Comparison of ENCODE assay signal across 15 mouse cellular contexts in the genomic region with DNA sequence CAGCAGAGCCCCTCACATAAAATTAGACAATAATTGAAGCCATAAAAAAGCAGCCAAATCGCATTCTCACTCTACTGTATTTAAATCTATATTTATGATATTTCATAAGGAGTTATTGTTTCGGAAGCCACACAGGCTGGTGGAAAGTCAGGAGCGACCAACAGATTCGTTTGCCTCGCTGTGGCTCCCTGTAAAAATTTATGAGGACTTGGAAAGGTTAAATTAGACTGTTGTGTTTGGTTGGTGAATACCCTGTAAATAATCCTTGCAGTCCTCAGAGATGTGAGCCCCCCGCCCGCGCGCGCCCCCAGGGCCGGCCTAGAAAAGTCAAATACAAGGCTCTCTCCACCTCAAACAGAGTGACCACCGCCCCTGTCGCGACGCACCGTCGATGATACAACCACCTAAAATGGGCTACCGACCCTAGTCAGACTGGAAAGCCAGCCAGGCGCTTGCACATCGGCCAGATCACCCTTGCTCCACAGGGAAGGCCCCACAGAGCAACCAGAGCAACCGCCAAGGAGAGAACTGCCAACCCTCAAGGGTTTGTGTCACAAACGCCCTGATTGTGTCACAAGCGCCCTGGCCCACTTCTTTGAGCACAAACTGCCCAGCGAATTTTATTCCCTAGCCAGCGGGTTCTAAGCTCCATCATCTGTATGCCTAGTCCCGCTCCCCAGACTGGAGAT. TPM values are rescaled to one million over a fixed set of nuclear protein-coding genes. Genes with fewer than 3 reads are reported as not detected.
DNase-seq lines count a peak whose midpoint lies in the region; ATAC-seq lines count a peak whose summit lies in the region.
"Had no signal": no experiment of that assay in that cellular context is flagged by ENCODE, and none has a peak within 500 bp of the region (broad histone marks: within the 10 kb centered on the region; RNA-seq: fewer than 3 reads in every experiment).

No protein-coding gene starts in this region.

- no peaks in the 10 kb centered on the region for H3K9me3 ChIP-seq in neural tube, embryonic 11.5 days (ENCODE audit: control insufficient read depth, low read length)
- H3K9me3 ChIP-seq in kidney, embryonic 16.5 days (ENCODE audit: low read length) = no peaks in the 10 kb centered on the region
- no peaks in the 10 kb centered on the region for H3K9me3 ChIP-seq in neural tube, embryonic 12.5 days
- H3K9me3 ChIP-seq in hindbrain, embryonic 16.5 days (ENCODE audit: control insufficient read depth, low read length) = no peaks in the 10 kb centered on the region
- H3K9me3 ChIP-seq: liver, embryonic 13.5 days; midbrain, embryonic 10.5 days had no signal

- peak overlapping the region; percentile 87 for H3K4me3 ChIP-seq in neural tube, embryonic 11.5 days (ENCODE audit: low read depth, low read length)
- peak overlapping the region; percentile 63 for H3K4me3 ChIP-seq in kidney, embryonic 16.5 days (ENCODE audit: low read length)
- peak overlapping the region; percentile 82 for H3K4me3 ChIP-seq in neural tube, embryonic 12.5 days
- no peak overlapping the region for H3K4me3 ChIP-seq in hindbrain, embryonic 16.5 days (ENCODE audit: low read length)
- H3K4me3 ChIP-seq: midbrain, embryonic 10.5 days had no signal

- H3K27me3 ChIP-seq in neural tube, embryonic 11.5 days (ENCODE audit: control insufficient read depth, insufficient read depth, low read length) = peaks cover 21% of the 10 kb centered on the region; the same call in 1 of the 2 replicates
- H3K27me3 ChIP-seq in kidney, embryonic 16.5 days (ENCODE audit: insufficient read depth, low read length) = no peaks in the 10 kb centered on the region
- peaks cover 17% of the 10 kb centered on the region for H3K27me3 ChIP-seq in neural tube, embryonic 12.5 days (replicated peaks)
- peaks cover 69% of the 10 kb centered on the region for H3K27me3 ChIP-seq in hindbrain, embryonic 16.5 days (replicated peaks; ENCODE audit: control insufficient read depth, insufficient read depth, low read length)

- peak overlapping the region; percentile 99 for H3K9ac ChIP-seq in neural tube, embryonic 11.5 days (ENCODE audit: low read length)
- peak overlapping the region; percentile 85 for H3K9ac ChIP-seq in kidney, embryonic 16.5 days (replicated peaks; ENCODE audit: low read length)
- peak overlapping the region; percentile 100 for H3K9ac ChIP-seq in neural tube, embryonic 12.5 days
- no peak overlapping the region for H3K9ac ChIP-seq in hindbrain, embryonic 16.5 days (ENCODE audit: low read depth, low read length)
- H3K9ac ChIP-seq: liver, embryonic 13.5 days had no signal

- peaks cover 6% of the 10 kb centered on the region for H3K4me1 ChIP-seq in neural tube, embryonic 11.5 days (ENCODE audit: control insufficient read depth, insufficient read depth, low read length)
- H3K4me1 ChIP-seq in kidney, embryonic 16.5 days (ENCODE audit: insufficient read depth, low read length) = peaks cover 17% of the 10 kb centered on the region
- H3K4me1 ChIP-seq in neural tube, embryonic 12.5 days = peaks cover 15% of the 10 kb centered on the region; the same call in 1 of the 2 replicates
- peaks cover 1% of the 10 kb centered on the region; the same call in 1 of the 2 replicates for H3K4me1 ChIP-seq in hindbrain, embryonic 16.5 days (ENCODE audit: control insufficient read depth, insufficient read depth, low read depth, low read length)

- peak; percentile 68 for DNase-seq in adrenal gland, postnatal 10 days
- no peak for DNase-seq in adrenal gland, adult 18-20 months (ENCODE audit: low spot score in 2 of 2)
- no peak for DNase-seq in neural tube, embryonic 11.5 days (ENCODE audit: low spot score)
- no peak for DNase-seq in neural tube, embryonic 10.5 days (ENCODE audit: extremely low spot score, low spot score)
- DNase-seq in cerebellum, postnatal 25 days = no peak
- DNase-seq: cerebellum, postnatal 10 days; liver, embryonic 13.5 days had no signal

- no peaks in the 10 kb centered on the region for H3K36me3 ChIP-seq in neural tube, embryonic 11.5 days (ENCODE audit: control insufficient read depth, insufficient read depth, low read length)
- 0 out of 2 replicates have a peak, but pooled peaks cover 7% of the 10 kb centered on the region for H3K36me3 ChIP-seq in kidney, embryonic 16.5 days (ENCODE audit: insufficient read depth, low read length)
- no peaks in the 10 kb centered on the region for H3K36me3 ChIP-seq in neural tube, embryonic 12.5 days
- H3K36me3 ChIP-seq in hindbrain, embryonic 16.5 days (ENCODE audit: control insufficient read depth, insufficient read depth, low read length) = no peaks in the 10 kb centered on the region
- H3K36me3 ChIP-seq: liver, embryonic 13.5 days; midbrain, embryonic 10.5 days had no signal

- no peak for ATAC-seq in neural tube, embryonic 11.5 days (ENCODE audit: insufficient read depth, low FRiP score, low TSS enrichment)
- peak; percentile 36 for ATAC-seq in kidney, embryonic 16.5 days (ENCODE audit: low FRiP score, low TSS enrichment)
- ATAC-seq in neural tube, embryonic 12.5 days (ENCODE audit: low FRiP score, low read depth) = no peak; the same call in 1 of the 2 replicates
- no peak for ATAC-seq in hindbrain, embryonic 16.5 days

- H3K4me2 ChIP-seq in neural tube, embryonic 11.5 days (ENCODE audit: low read depth) = peak overlapping the region; percentile 99
- H3K4me2 ChIP-seq in kidney, embryonic 16.5 days (replicated peaks; ENCODE audit: low read depth, low read length) = peak overlapping the region; percentile 81
- H3K4me2 ChIP-seq in neural tube, embryonic 12.5 days (replicated peaks) = peak overlapping the region; percentile 99
- H3K4me2 ChIP-seq in hindbrain, embryonic 16.5 days (ENCODE audit: low read length) = no peak overlapping the region

- 2% methylated on average over 26 of the region's 26 CpGs for WGBS in neural tube, embryonic 11.5 days
- WGBS in kidney, embryonic 16.5 days = 2% methylated on average over 26 of the region's 26 CpGs
- under 1% methylated on average over 26 of the region's 26 CpGs for WGBS in neural tube, embryonic 12.5 days
- 3% methylated on average over 26 of the region's 26 CpGs for WGBS in hindbrain, embryonic 16.5 days

- peak overlapping the region; percentile 100 for H3K27ac ChIP-seq in neural tube, embryonic 11.5 days (ENCODE audit: low read depth, low read length)
- peak overlapping the region; percentile 97 for H3K27ac ChIP-seq in kidney, embryonic 16.5 days (ENCODE audit: low read length)
- peak overlapping the region; percentile 90 for H3K27ac ChIP-seq in neural tube, embryonic 12.5 days
- H3K27ac ChIP-seq in hindbrain, embryonic 16.5 days (ENCODE audit: low read depth, low read length) = no peak overlapping the region
- H3K27ac ChIP-seq: liver, embryonic 13.5 days; midbrain, embryonic 10.5 days had no signal

RNA-seq across cellular contexts. Expression of a gene that starts 4.2 kb away (rescaled TPM):
- total RNA-seq in adrenal gland, postnatal 10 days (2021) = 1 to 10 TPM; 3.0 to 4.4 TPM
- under 1 TPM; 0.19 to 0.30 TPM for total RNA-seq in adrenal gland, adult 18-20 months (2021)
- 98.8 and 105 TPM in 2 replicates for polyA plus RNA-seq in neural tube, embryonic 11.5 days (2014; fragmentation: Nextera tagmentation; extraction: Ambion mirVana)
- 56.6 and 56.8 TPM in 2 replicates for polyA plus RNA-seq in kidney, embryonic 16.5 days (2015; fragmentation: Nextera tagmentation; extraction: Ambion mirVana)
- polyA plus RNA-seq in neural tube, embryonic 12.5 days (2016; fragmentation: Nextera tagmentation; extraction: Ambion mirVana) = 124 and 131 TPM in 2 replicates
- 0.48 and 2.4 TPM in 2 replicates for polyA plus RNA-seq in hindbrain, embryonic 16.5 days (2015; fragmentation: Nextera tagmentation; extraction: Ambion mirVana)
- total RNA-seq: heart, postnatal 25 days; MEL had no signal
- polyA plus RNA-seq: midbrain, embryonic 10.5 days had no signal

RNA-seq across cellular contexts. Expression of a gene that starts 5.1 kb away (rescaled TPM):
- 10 to 100 TPM; 21.5 to 26.6 TPM for total RNA-seq in adrenal gland, postnatal 10 days (2021)
- 10 to 100 TPM; 15.1 to 19.3 TPM for total RNA-seq in adrenal gland, adult 18-20 months (2021)
- polyA plus RNA-seq in neural tube, embryonic 11.5 days (2014; fragmentation: Nextera tagmentation; extraction: Ambion mirVana) = 61.2 and 71.3 TPM in 2 replicates
- polyA plus RNA-seq in kidney, embryonic 16.5 days (2015; fragmentation: Nextera tagmentation; extraction: Ambion mirVana) = 25.7 and 27.5 TPM in 2 replicates
- 81.2 and 102 TPM in 2 replicates for polyA plus RNA-seq in neural tube, embryonic 12.5 days (2016; fragmentation: Nextera tagmentation; extraction: Ambion mirVana)
- polyA plus RNA-seq in hindbrain, embryonic 16.5 days (2015; fragmentation: Nextera tagmentation; extraction: Ambion mirVana) = 9.0 and 21.1 TPM in 2 replicates
- total RNA-seq: MEL had no signal
- polyA plus RNA-seq: midbrain, embryonic 10.5 days had no signal

RNA-seq across cellular contexts. Expression of a gene that starts 13.6 kb away (rescaled TPM):
- 1 to 10 TPM in 1 of 2 experiments, under 1 TPM in 1; 0.91 to 1.5 TPM for total RNA-seq in adrenal gland, postnatal 10 days (2021)
- not detected for total RNA-seq in adrenal gland, adult 18-20 months (2021)
- polyA plus RNA-seq in neural tube, embryonic 11.5 days (2014; fragmentation: Nextera tagmentation; extraction: Ambion mirVana) = not detected in 2 replicates
- not detected in 2 replicates for polyA plus RNA-seq in kidney, embryonic 16.5 days (2015; fragmentation: Nextera tagmentation; extraction: Ambion mirVana)
- not detected in 2 replicates for polyA plus RNA-seq in neural tube, embryonic 12.5 days (2016; fragmentation: Nextera tagmentation; extraction: Ambion mirVana)
- not detected in 2 replicates for polyA plus RNA-seq in hindbrain, embryonic 16.5 days (2015; fragmentation: Nextera tagmentation; extraction: Ambion mirVana)
- total RNA-seq: heart, postnatal 25 days; MEL had no signal
- polyA plus RNA-seq: liver, embryonic 13.5 days; midbrain, embryonic 10.5 days; thymus, postnatal 0 days had no signal

RNA-seq across cellular contexts. Expression of a gene that starts 13.6 kb away (rescaled TPM):
- total RNA-seq in adrenal gland, postnatal 10 days (2021) = 10 to 100 TPM in 1 of 2 experiments, 1 to 10 TPM in 1; 5.9 to 13.5 TPM
- 1 to 10 TPM; 2.8 to 4.0 TPM for total RNA-seq in adrenal gland, adult 18-20 months (2021)
- 20.2 TPM in 2 replicates for polyA plus RNA-seq in neural tube, embryonic 11.5 days (2014; fragmentation: Nextera tagmentation; extraction: Ambion mirVana)
- 8.2 and 10.8 TPM in 2 replicates for polyA plus RNA-seq in kidney, embryonic 16.5 days (2015; fragmentation: Nextera tagmentation; extraction: Ambion mirVana)
- polyA plus RNA-seq in neural tube, embryonic 12.5 days (2016; fragmentation: Nextera tagmentation; extraction: Ambion mirVana) = 21.1 and 25.1 TPM in 2 replicates
- polyA plus RNA-seq in hindbrain, embryonic 16.5 days (2015; fragmentation: Nextera tagmentation; extraction: Ambion mirVana) = 12.9 and 13.9 TPM in 2 replicates
- total RNA-seq: MEL had no signal
- polyA plus RNA-seq: midbrain, embryonic 10.5 days had no signal

RNA-seq across cellular contexts. Expression of a gene that starts 13.9 kb away (rescaled TPM):
- 1 to 10 TPM in 1 of 2 experiments, under 1 TPM in 1; 0.42 to 1.5 TPM for total RNA-seq in adrenal gland, postnatal 10 days (2021)
- under 1 TPM in 1 of 2 experiments, not detected in 1; 0.13 TPM for total RNA-seq in adrenal gland, adult 18-20 months (2021)
- 70.6 and 72.8 TPM in 2 replicates for polyA plus RNA-seq in neural tube, embryonic 11.5 days (2014; fragmentation: Nextera tagmentation; extraction: Ambion mirVana)
- 147 and 154 TPM in 2 replicates for polyA plus RNA-seq in kidney, embryonic 16.5 days (2015; fragmentation: Nextera tagmentation; extraction: Ambion mirVana)
- 108 and 119 TPM in 2 replicates for polyA plus RNA-seq in neural tube, embryonic 12.5 days (2016; fragmentation: Nextera tagmentation; extraction: Ambion mirVana)
- polyA plus RNA-seq in hindbrain, embryonic 16.5 days (2015; fragmentation: Nextera tagmentation; extraction: Ambion mirVana) = 0.70 TPM in 1 of 2 replicates, not detected in the other
- total RNA-seq: adrenal gland, adult 2 months; heart, postnatal 25 days; MEL had no signal
- polyA plus RNA-seq: adrenal gland, adult 2 months had no signal

Comparison
In these comparisons a context has a peak if more than half of its experiments do, and no peak if none do; other contexts are left out.
1. RNA of a gene that starts 4.2 kb away (polyA plus RNA-seq): 124 to 131 TPM in neural tube, embryonic 12.5 days, 98.8 to 105 TPM in neural tube, embryonic 11.5 days and 56.6 to 56.8 TPM in kidney, embryonic 16.5 days; 0.48 to 2.4 TPM in hindbrain, embryonic 16.5 days; every median in the first group is over 10 times any median in the second.